Mouse (Mus musculus) CH12.LX (cell line): ENCODE measurements around the gene Psmd5. TPM values are rescaled to one million over a fixed set of nuclear protein-coding genes. Genes with fewer than 3 reads are reported as not detected.
A peak's percentile ranks its signal among the peaks of the same experiment; 100 is the strongest.

Experiments used
- DNase-seq: peaks from one replicate; pipeline ENCODE4 v3.0.0-alpha.2; 2013; ENCODE audit errors: extremely low read depth
- H3K27ac ChIP-seq: 2 replicates; pipeline ENCODE4 v1.5.1; 2012; ENCODE audit warnings: low read depth, mild to moderate bottlenecking, control low read depth, moderate library complexity; ENCODE audit not compliant: insufficient read depth
- H3K27me3 ChIP-seq: replicated peaks from 2 replicates; pipeline ENCODE3; 2012; ENCODE audit warnings: inconsistent platforms
- H3K36me3 ChIP-seq, 2 experiments: replicated peaks in 1 of 2; 2 replicates each; pipeline versions ENCODE3 to v1.6.1; 2012; ENCODE audit warnings: inconsistent platforms in 1 of 2, low read length in 1 of 2, mild to moderate bottlenecking in 1 of 2, mixed read lengths in 1 of 2, moderate library complexity in 1 of 2; ENCODE audit not compliant: control insufficient read depth in 1 of 2, insufficient read depth in 1 of 2
- H3K4me1 ChIP-seq, 2 experiments: 2 replicates each; pipeline ENCODE4 v1.6.1; 2012; ENCODE audit warnings: inconsistent platforms in 1 of 2, moderate library complexity in 1 of 2; ENCODE audit not compliant: insufficient read depth in 2 of 2, control insufficient read depth in 1 of 2
- H3K4me2 ChIP-seq: 2 replicates; pipeline ENCODE4 v1.6.1; 2012; ENCODE audit warnings: low read depth, mild to moderate bottlenecking, control low read depth; ENCODE audit not compliant: poor library complexity, insufficient read depth, severe bottlenecking
- H3K4me3 ChIP-seq, 3 experiments: fragments of 150-350 bp in 1 of 3; sonication (generic) in 1 of 3; replicated peaks in 1 of 3; 2 replicates each; pipeline versions ENCODE3 to v1.5.1; 2011 to 2012; ENCODE audit warnings: low read depth in 2 of 3, low read length in 2 of 3, mild to moderate bottlenecking in 2 of 3, moderate library complexity in 2 of 3, control low read depth in 1 of 3, improper control_type of control experiment in 1 of 3, inconsistent platforms in 1 of 3, mixed read lengths in 1 of 3; ENCODE audit not compliant: poor library complexity in 1 of 3
- H3K79me2 ChIP-seq: replicated peaks from 2 replicates; pipeline ENCODE4 v1.6.1; 2012; ENCODE audit warnings: mild to moderate bottlenecking, moderate library complexity; ENCODE audit not compliant: control insufficient read depth, poor library complexity, insufficient read depth, severe bottlenecking; ENCODE audit errors: extremely low read depth
- H3K9ac ChIP-seq: 2 replicates; pipeline ENCODE4 v1.6.1; 2012; ENCODE audit warnings: low read depth, mild to moderate bottlenecking, control low read depth, moderate library complexity; ENCODE audit not compliant: insufficient read depth
- H3K9me3 ChIP-seq: replicated peaks from 2 replicates; pipeline ENCODE3; 2012; ENCODE audit warnings: low read length, inconsistent platforms, mixed read lengths
- CTCF ChIP-seq, 2 experiments: IDR thresholded peaks in 1 of 2; conservative IDR thresholded peaks in 1 of 2; 2 replicates each; pipeline ENCODE4 v1.5.1; 2011 to 2012; ENCODE audit warnings: low read depth in 2 of 2, low read length in 2 of 2, improper control_type of control experiment in 1 of 2, inconsistent platforms in 1 of 2, mild to moderate bottlenecking in 1 of 2, moderate library complexity in 1 of 2
- E2F4 ChIP-seq: IDR thresholded peaks from 2 replicates; pipeline ENCODE4 v1.6.1; 2011; ENCODE audit warnings: low read depth, low read length, improper control_type of control experiment; ENCODE audit not compliant: insufficient replicate concordance
- GABPA ChIP-seq: IDR thresholded peaks from 2 replicates; pipeline ENCODE4 v1.6.1; 2012; ENCODE audit warnings: low read depth, low read length, improper control_type of control experiment, inconsistent platforms; ENCODE audit not compliant: insufficient replicate concordance
- HCFC1 ChIP-seq: IDR thresholded peaks from 2 replicates; pipeline ENCODE4 v1.6.1; 2012; ENCODE audit warnings: low read depth, mild to moderate bottlenecking, inconsistent platforms, low read length, improper control_type of control experiment
- IRF4 ChIP-seq: IDR thresholded peaks from 2 replicates; pipeline ENCODE4 v1.6.1; 2014; ENCODE audit warnings: low read depth, mild to moderate bottlenecking, inconsistent platforms, low read length, improper control_type of control experiment
- JUN ChIP-seq: IDR thresholded peaks from 2 replicates; pipeline ENCODE4 v1.6.1; 2011; ENCODE audit warnings: low read depth, mild to moderate bottlenecking, low read length, improper control_type of control experiment, moderate library complexity; ENCODE audit not compliant: insufficient read depth
- JUND ChIP-seq: conservative IDR thresholded peaks from 2 replicates; pipeline ENCODE4 v1.6.1; 2011; ENCODE audit warnings: low read depth, low read length, improper control_type of control experiment
- KAT2A ChIP-seq: IDR thresholded peaks from 2 replicates; pipeline ENCODE4 v1.6.1; 2012; ENCODE audit warnings: low read length, improper control_type of control experiment, inconsistent platforms; ENCODE audit not compliant: insufficient replicate concordance
- MAFK ChIP-seq: IDR thresholded peaks from 2 replicates; pipeline ENCODE4 v1.6.1; 2011; ENCODE audit warnings: low read length, improper control_type of control experiment; ENCODE audit not compliant: insufficient replicate concordance
- MAZ ChIP-seq: IDR thresholded peaks from 2 replicates; pipeline ENCODE4 v1.6.1; 2012; ENCODE audit warnings: low read depth, mild to moderate bottlenecking, inconsistent platforms, low read length, improper control_type of control experiment, moderate library complexity
- MXI1 ChIP-seq: IDR thresholded peaks from 2 replicates; pipeline ENCODE4 v1.6.1; 2011; ENCODE audit warnings: mild to moderate bottlenecking, low read depth, low read length, improper control_type of control experiment
- NELFE ChIP-seq: IDR thresholded peaks from 2 replicates; pipeline ENCODE4 v1.6.1; 2011; ENCODE audit warnings: low read depth, low read length, improper control_type of control experiment
- NRF1 ChIP-seq: IDR thresholded peaks from 2 replicates; pipeline ENCODE4 v1.6.1; 2014; ENCODE audit warnings: low read depth, mild to moderate bottlenecking, inconsistent platforms, low read length, improper control_type of control experiment, moderate library complexity
- PAX5 ChIP-seq: IDR thresholded peaks from 2 replicates; pipeline ENCODE4 v1.6.1; 2012; ENCODE audit warnings: low read length, inconsistent platforms, mixed read lengths
- POLR2A ChIP-seq: IDR thresholded peaks from 2 replicates; pipeline ENCODE4 v1.6.1; 2011; ENCODE audit warnings: low read depth, mild to moderate bottlenecking, improper control_type of control experiment, low read length
- POLR2AphosphoS2 ChIP-seq: IDR thresholded peaks from 2 replicates; pipeline ENCODE4 v1.6.1; 2011; ENCODE audit warnings: low read depth, low read length, improper control_type of control experiment
- RAD21 ChIP-seq: IDR thresholded peaks from 2 replicates; pipeline ENCODE4 v1.6.1; 2011; ENCODE audit warnings: low read depth, mild to moderate bottlenecking, low read length, improper control_type of control experiment, moderate library complexity
- RCOR1 ChIP-seq: conservative IDR thresholded peaks from 2 replicates; pipeline ENCODE4 v1.6.1; 2012; ENCODE audit warnings: low read depth, mild to moderate bottlenecking, inconsistent platforms, low read length, improper control_type of control experiment
- TBP ChIP-seq: conservative IDR thresholded peaks from 2 replicates; pipeline ENCODE4 v1.6.1; 2011; ENCODE audit warnings: low read depth, low read length, improper control_type of control experiment
- UBTF ChIP-seq: IDR thresholded peaks from 2 replicates; pipeline ENCODE4 v1.6.1; 2012; ENCODE audit warnings: low read depth, mild to moderate bottlenecking, inconsistent platforms, low read length, improper control_type of control experiment, moderate library complexity
- USF1 ChIP-seq: IDR thresholded peaks from 2 replicates; pipeline ENCODE4 v1.6.1; 2014; ENCODE audit warnings: low read depth, mild to moderate bottlenecking, inconsistent platforms, low read length, improper control_type of control experiment
- ZMIZ1 ChIP-seq: IDR thresholded peaks from 2 replicates; pipeline ENCODE4 v1.6.1; 2012; ENCODE audit warnings: low read depth, mild to moderate bottlenecking, inconsistent platforms, low read length, improper control_type of control experiment
- dilution Hi-C: fragments of 300-500 bp; cut with MboI; formaldehyde crosslinking; loops from 2 replicates; pipeline ENCODE4 v1.14.3; 2020; ENCODE audit warnings: low sequenced_read_pairs; ENCODE audit not compliant: extremely low pct_unique_long_range_greater_than_20kb, extremely low pct_ligation_motif_present
- in situ Hi-C: fragments of 300-500 bp; cut with MboI; formaldehyde crosslinking; loops from 3 replicates; pipeline ENCODE4 v1.14.3; 2019; ENCODE audit warnings: low sequenced_read_pairs, low pct_ligation_motif_present, low pct_unique_long_range_greater_than_20kb, mixed read lengths
- polyA plus RNA-seq: library from polyadenylated mRNA; unstranded; fragments of >175 nt; gene quantifications from 2 replicates; pipeline ENCODE4 v1.2.1, GENCODE M21; 2012; ENCODE audit warnings: low read depth; ENCODE audit not compliant: insufficient read length
- total RNA-seq, 2 experiments: library from RNA; depleted of rRNA; stranded (reverse); fragments of 300-350 nt in 1 of 2; fragments of >200 nt in 1 of 2; gene quantifications; 2 replicates each; pipeline ENCODE4 v1.2.3; 2012 to 2014

Gene Psmd5
- total and polyA plus RNA-seq, 3 experiments = 27.9 to 81.9 (median 81.2) TPM

DNA sequence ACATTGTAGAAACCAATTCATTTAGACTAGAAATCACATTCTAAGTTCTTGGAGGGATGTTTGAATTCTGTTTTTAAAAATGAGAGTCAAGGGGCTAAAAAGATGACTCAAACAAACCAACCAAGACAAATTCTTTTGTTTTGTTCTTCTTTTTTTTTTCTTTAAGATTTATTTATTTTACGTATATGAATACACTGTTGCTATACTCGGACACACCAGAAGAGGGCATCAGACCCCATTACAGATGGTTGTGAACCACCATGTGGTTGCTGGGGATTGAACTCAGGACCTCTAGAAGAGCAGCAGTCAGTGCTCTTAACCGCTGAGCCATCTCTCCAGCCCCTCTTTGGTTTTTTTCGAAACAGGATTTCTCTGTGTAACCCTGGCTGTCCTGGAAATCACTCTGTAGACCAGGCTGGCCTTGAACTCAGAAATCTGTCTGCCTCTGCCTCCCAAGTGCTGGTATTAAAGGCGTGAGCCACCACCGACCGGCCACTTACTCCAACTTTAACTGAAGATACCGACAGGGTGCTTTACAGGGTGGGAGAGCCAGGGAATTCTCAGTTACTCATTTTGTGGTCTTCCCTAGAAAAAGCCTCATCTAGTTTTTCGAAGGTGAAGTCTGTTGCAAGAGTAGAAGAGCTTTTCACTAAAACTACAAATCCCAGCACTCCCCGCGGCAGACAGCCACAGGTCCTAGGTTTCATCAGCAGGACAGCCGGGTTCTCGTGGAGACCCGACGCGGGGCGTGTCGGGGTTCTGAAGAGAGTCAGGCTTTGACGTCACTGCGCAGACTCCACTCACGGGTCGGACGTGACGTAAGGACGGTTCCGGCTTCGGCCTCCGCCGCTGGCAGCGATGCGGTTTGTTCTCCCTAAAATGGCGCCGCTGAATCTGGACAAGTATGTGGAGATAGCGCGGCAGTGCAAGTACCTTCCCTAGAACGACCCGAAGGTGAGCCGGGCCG is 73.0 kb downstream of the Psmd5 start (continued):
- TF ChIP-seq UBTF = no peak
- peak; percentile 92 for TF ChIP-seq NRF1
- peak; percentile 71; the same call in 1 of the 2 replicates for TF ChIP-seq GABPA
- peak; percentile 90 for TF ChIP-seq POLR2A
- peak; percentile 95 for TF ChIP-seq KAT2A
- no peak for TF ChIP-seq MAZ
- TF ChIP-seq TBP = peak; percentile 57; the same call in 1 of the 2 replicates
- TF ChIP-seq RCOR1 = no peak; the same call in 1 of the 2 replicates
- 0 out of 2 replicates have a peak, but pooled peaks have one; percentile 52 for TF ChIP-seq E2F4
- TF ChIP-seq JUND = peak; percentile 48; the same call in 1 of the 2 replicates
- TF ChIP-seq MAFK = no peak

DNA sequence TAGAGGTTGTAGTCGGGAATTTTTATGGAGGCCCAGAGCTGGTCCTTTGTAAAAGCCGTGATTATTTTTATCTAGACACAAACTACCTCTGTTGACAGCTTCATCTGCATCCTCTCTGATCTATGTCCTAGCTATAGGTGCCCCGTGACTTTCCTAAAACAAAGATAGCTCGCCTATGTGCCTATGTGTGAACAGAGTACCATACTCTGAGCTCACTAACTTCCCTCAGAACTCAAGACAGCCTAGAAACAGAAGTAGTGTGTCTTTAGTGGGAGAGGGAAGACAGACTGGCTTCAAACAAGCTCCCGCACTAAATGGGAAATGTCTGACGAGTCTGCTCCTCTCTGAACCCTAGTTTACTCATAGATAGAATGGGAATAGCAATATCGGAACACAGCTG is 74.4 kb downstream of the Psmd5 start:
- DNase-seq = no peak

More for the DNA sequence above, 74.4 kb downstream of the Psmd5 start:
- Histone ChIP-seq H3K36me3 (peaks cover 9 to 32% of the 10 kb centered on the region in 2 experiments), H3K79me2 (peaks cover 25% of the 10 kb centered on the region), H3K4me1 (peaks cover under 1 to 36% of the 10 kb centered on the region in 2 experiments), H3K9ac (peak overlapping the region; percentile 67), H3K4me3 (peak overlapping the region; percentile 61 to 87 (median 75)), H3K9me3 (no peaks in the 10 kb centered on the region), H3K4me2 (peak overlapping the region; percentile 93), H3K27me3 (no peaks in the 10 kb centered on the region), H3K27ac (peak overlapping the region; percentile 43; the same call in 1 of the 2 replicates)
- in situ Hi-C loops (no loop called here), dilution Hi-C loops (no loop called here)
- TF ChIP-seq MXI1 (no peak), GABPA (no peak), POLR2AphosphoS2 (no peak), MAFK (no peak), ZMIZ1 (no peak), RAD21 (no peak), E2F4 (no peak), JUN (no peak), CTCF (conservative IDR thresholded peaks at IDR 0.05 in 1 of 2, IDR thresholded peaks at IDR 0.05 in 1 of 2; ENCODE audit: low read depth in 2 of 2, low read length in 2 of 2) (no peak), USF1 (no peak), KAT2A (no peak), PAX5 (no peak), POLR2A (no peak), IRF4 (no peak), RCOR1 (no peak), JUND (no peak), NELFE (no peak), HCFC1 (no peak)

Other genes with a start within 250 kb of the Psmd5 start
- 47.0 and 54.6 TPM in 2 replicates for gene Gapvd1, start 119.7 kb downstream of the Psmd5 start, total RNA-seq (2012; rRNA removed)
- 45.1 and 50.5 TPM in 2 replicates for gene Gapvd1, start 119.7 kb downstream of the Psmd5 start, total RNA-seq (2014; rRNA removed)
- gene Gapvd1, start 119.7 kb downstream of the Psmd5 start, polyA plus RNA-seq = 63.1 and 71.3 TPM in 2 replicates
- gene Hspa5, start 103.0 kb downstream of the Psmd5 start, total RNA-seq (2012; rRNA removed) = 866 and 1,326 TPM in 2 replicates
- gene Hspa5, start 103.0 kb downstream of the Psmd5 start, total RNA-seq (2014; rRNA removed) = 1,168 and 1,315 TPM in 2 replicates
- 791 and 827 TPM in 2 replicates for gene Hspa5, start 103.0 kb downstream of the Psmd5 start, polyA plus RNA-seq
- gene Rabepk, start 75.1 kb downstream of the Psmd5 start, total RNA-seq (2012; rRNA removed) = 80.4 and 88.4 TPM in 2 replicates
- 61.2 and 68.8 TPM in 2 replicates for gene Rabepk, start 75.1 kb downstream of the Psmd5 start, total RNA-seq (2014; rRNA removed)
- gene Rabepk, start 75.1 kb downstream of the Psmd5 start, polyA plus RNA-seq = 62.1 and 64.1 TPM in 2 replicates
- 36.7 and 42.9 TPM in 2 replicates for gene Fbxw2, start 48.7 kb downstream of the Psmd5 start, total RNA-seq (2012; rRNA removed)
- 67.8 and 76.4 TPM in 2 replicates for gene Fbxw2, start 48.7 kb downstream of the Psmd5 start, total RNA-seq (2014; rRNA removed)
- 61.2 and 62.4 TPM in 2 replicates for gene Fbxw2, start 48.7 kb downstream of the Psmd5 start, polyA plus RNA-seq
- gene Gm34653, start 42.0 kb downstream of the Psmd5 start, total RNA-seq (2012; rRNA removed) = not detected in 2 replicates
- gene Gm34653, start 42.0 kb downstream of the Psmd5 start, total RNA-seq (2014; rRNA removed) = not detected in 2 replicates
- gene Gm34653, start 42.0 kb downstream of the Psmd5 start, polyA plus RNA-seq = not detected in 2 replicates
- not detected in 2 replicates for gene Cutal, start 572 bp downstream of the Psmd5 start, total RNA-seq (2012; rRNA removed)
- gene Cutal, start 572 bp downstream of the Psmd5 start, total RNA-seq (2014; rRNA removed) = not detected in 2 replicates
- not detected in 2 replicates for gene Cutal, start 572 bp downstream of the Psmd5 start, polyA plus RNA-seq
- gene Phf19, start 39.1 kb upstream of the Psmd5 start, total RNA-seq (2012; rRNA removed) = 16.8 and 17.0 TPM in 2 replicates
- gene Phf19, start 39.1 kb upstream of the Psmd5 start, total RNA-seq (2014; rRNA removed) = 20.5 and 25.0 TPM in 2 replicates
- gene Phf19, start 39.1 kb upstream of the Psmd5 start, polyA plus RNA-seq = 25.4 and 27.9 TPM in 2 replicates
- 99.2 and 151 TPM in 2 replicates for gene Traf1, start 86.8 kb upstream of the Psmd5 start, total RNA-seq (2012; rRNA removed)
- 58.8 and 66.9 TPM in 2 replicates for gene Traf1, start 86.8 kb upstream of the Psmd5 start, total RNA-seq (2014; rRNA removed)
- gene Traf1, start 86.8 kb upstream of the Psmd5 start, polyA plus RNA-seq = 46.4 and 47.9 TPM in 2 replicates
- gene Hc, start 186.5 kb upstream of the Psmd5 start, total RNA-seq (2012; rRNA removed) = 0.92 and 1.2 TPM in 2 replicates
- 0.72 and 0.74 TPM in 2 replicates for gene Hc, start 186.5 kb upstream of the Psmd5 start, total RNA-seq (2014; rRNA removed)
- 0.91 and 1.1 TPM in 2 replicates for gene Hc, start 186.5 kb upstream of the Psmd5 start, polyA plus RNA-seq
- 0.68 and 0.80 TPM in 2 replicates for gene AI182371, start 226.6 kb upstream of the Psmd5 start, total RNA-seq (2012; rRNA removed)
- gene AI182371, start 226.6 kb upstream of the Psmd5 start, total RNA-seq (2014; rRNA removed) = 0.31 and 0.56 TPM in 2 replicates
- gene AI182371, start 226.6 kb upstream of the Psmd5 start, polyA plus RNA-seq = 0.74 and 0.90 TPM in 2 replicates
- 55.6 and 59.1 TPM in 2 replicates for gene Cntrl, start 234.5 kb upstream of the Psmd5 start, total RNA-seq (2012; rRNA removed)
- gene Cntrl, start 234.5 kb upstream of the Psmd5 start, total RNA-seq (2014; rRNA removed) = 64.5 and 66.3 TPM in 2 replicates
- gene Cntrl, start 234.5 kb upstream of the Psmd5 start, polyA plus RNA-seq = 64.5 and 69.7 TPM in 2 replicates